Mouse (Mus musculus): ENCODE results near the gene Sncg.
"Not testable (repeated sequence)": the region's sequence is repeated elsewhere in the genome, so short reads cannot be mapped to it uniquely, and the experiment has no call there.

The Sncg gene

GRCm38 (mm10) chr14:34374577-34374976 lies at the start of gene Sncg:
Gene Sncg, minus strand, starts transcription at chr14:34374789.
- peak; percentile 44 for DNase-seq (ENCODE audit: low spot score)

DNA sequence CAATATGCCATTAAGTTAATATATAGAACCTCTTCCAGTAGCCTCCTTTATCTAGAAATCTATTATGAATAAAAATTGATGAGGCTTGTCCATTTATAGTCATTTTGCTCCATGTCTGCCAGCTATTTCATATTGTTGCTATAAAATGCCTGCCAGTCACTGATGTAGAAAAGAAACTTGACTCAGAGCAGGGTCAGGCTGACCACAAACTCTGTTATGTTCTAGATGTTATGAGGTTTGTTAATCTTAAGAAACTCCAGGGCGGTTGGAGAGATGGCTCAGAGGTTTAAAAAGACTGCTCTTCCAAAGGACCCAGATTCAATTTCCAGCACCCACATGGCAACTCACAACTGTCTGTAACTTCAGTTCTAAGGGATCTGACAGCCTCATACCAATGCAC lies 46.5 kb upstream of the Sncg start:
- DNase-seq (ENCODE audit: low spot score): no peak

- no peak for DNase-seq (ENCODE audit: low spot score)
Observed at GRCm38 (mm10) chr14:34417501-34417900, 42.9 kb upstream of the Sncg start.

DNA sequence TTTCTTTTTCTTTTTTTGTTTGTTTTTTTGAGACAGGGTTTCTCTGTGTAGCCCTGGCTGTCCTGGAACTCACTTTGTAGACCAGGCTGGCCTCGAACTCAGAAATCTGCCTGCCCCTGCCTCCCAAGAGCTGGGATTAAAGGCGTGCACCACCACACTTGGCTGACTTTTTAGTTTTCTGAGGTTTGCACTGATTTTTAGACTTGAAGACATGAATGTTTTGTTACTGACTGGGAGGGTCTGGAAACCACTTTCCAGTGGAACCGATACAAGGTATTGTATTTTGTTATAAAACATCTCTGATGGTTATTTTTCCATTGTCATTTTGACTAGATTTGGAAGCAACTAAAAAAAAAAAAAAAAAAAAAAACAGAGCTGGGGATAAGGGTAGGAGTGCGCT lies 42.4 kb upstream of the Sncg start:
- not testable (repeated sequence) for DNase-seq (ENCODE audit: low spot score)

- DNase-seq (ENCODE audit: low spot score): no peak
Observed at GRCm38 (mm10) chr14:34412164-34412896, 37.7 kb upstream of the Sncg start.

GRCm38 (mm10) chr14:34410716-34411115 lies 36.1 kb upstream of the Sncg start:
- no peak for DNase-seq (ENCODE audit: low spot score)

- no peak for DNase-seq (ENCODE audit: low spot score)
Observed at GRCm38 (mm10) chr14:34403424-34403823, 28.8 kb upstream of the Sncg start.

- DNase-seq (ENCODE audit: low spot score): no peak
Observed at GRCm38 (mm10) chr14:34402871-34403270, 28.3 kb upstream of the Sncg start.

- DNase-seq (ENCODE audit: low spot score): peak; percentile 83
Observed at GRCm38 (mm10) chr14:34401135-34401534, 26.5 kb upstream of the Sncg start.

- DNase-seq (ENCODE audit: low spot score): no peak
Observed at GRCm38 (mm10) chr14:34400021-34400420, 25.4 kb upstream of the Sncg start.

DNA sequence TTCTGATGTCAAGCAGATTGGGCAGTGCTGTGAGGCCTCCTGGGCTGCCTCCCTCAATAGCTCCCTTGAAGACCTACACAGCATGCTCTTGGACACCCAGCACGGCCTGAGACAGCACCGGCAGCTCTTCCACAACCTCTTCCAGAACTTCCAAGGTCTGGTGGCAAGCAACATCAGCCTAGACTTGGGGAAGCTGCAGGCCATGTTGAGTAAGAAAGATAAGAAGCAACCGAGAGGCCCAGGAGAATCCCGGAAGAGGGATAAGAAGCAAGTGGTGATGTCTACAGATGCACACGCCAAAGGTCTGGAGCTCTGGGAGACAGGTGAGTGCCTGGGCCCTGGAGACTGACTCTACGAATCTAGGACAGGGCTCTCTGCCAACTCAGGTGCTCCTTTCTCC lies 24.7 kb upstream of the Sncg start:
- DNase-seq (ENCODE audit: low spot score): no peak

DNA sequence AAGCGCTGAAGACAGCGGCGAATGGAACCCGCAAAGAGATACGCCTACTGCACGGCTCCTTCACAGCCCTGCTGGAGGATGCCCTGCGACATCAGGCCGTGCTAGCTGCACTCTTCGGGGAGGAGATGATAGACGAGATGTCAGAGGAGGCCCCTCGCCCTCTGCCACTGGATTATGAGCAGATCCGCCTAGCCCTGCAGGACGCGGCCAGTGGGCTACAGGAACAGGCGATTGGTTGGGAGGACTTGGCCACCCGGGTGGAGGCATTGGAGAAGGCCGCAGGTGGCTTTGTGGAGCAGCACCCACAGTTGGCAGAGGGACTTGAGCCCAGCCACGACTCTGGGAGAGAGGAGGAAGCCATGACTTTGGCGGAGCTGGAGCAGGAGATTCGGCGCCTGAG lies 24.3 kb upstream of the Sncg start:
- no peak for DNase-seq (ENCODE audit: low spot score)

- DNase-seq (ENCODE audit: low spot score): no peak
Observed at GRCm38 (mm10) chr14:34397871-34398270, 23.3 kb upstream of the Sncg start.

DNA sequence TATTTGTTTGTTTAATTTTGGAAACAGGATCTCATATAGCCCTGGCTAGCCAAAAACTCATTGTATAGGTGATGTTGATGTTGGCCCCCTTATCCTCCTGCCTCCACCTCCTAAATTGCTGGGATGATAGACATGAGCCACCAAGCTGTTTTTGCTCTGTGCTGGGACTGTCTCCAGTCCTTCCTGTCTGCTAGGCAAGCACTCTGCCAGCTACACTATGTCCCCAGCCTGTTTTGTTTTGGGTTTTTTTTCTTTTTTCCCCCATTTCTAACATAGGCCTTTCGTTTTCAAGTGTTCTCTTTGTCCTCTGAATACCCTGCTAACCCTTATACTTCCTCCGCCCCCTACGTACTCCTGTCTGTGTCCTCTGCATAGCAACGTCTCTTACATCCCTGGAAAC lies 18.7 kb upstream of the Sncg start:
- DNase-seq (ENCODE audit: low spot score): no peak

DNA sequence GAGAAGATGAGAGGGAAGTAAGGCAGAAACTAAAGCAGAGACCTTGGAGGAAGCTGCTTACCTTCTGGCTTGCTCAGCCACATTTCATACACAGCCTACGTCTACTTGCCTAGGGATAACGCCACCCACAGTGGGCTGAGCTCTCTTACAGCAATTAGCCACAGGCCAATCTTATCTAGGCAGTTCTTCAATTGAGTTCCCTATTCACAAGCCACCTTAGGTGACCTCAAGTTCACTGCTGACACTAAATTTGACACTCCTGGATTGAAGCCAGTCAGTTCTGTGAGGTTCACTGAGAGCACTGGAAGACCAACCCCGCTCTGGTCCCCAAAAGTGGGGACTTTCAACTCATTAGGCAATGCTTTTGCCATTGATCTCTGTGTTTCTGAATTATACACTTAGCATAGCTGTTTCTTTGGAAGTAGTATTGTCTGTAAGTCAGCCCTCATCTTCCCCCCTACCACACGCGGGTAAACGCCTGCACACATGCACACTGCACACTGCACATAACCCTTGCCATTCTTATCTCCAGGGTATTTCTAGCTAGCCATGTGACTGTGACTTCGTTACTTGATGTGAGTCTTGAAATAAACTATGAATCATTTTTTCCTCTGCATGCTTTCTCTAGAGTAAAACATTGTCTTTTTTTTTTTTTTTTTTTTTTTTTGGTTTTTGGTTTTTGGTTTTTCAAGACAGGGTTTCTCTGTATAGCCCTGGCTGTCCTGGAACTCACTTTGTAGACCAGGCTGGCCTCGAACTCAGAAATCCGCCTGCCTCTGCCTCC lies 8.5 kb upstream of the Sncg start:
- DNase-seq (ENCODE audit: low spot score): no peak

GRCm38 (mm10) chr14:34378560-34379331 lies 4.2 kb upstream of the Sncg start:
- DNase-seq (ENCODE audit: low spot score): peak; percentile 77

DNA sequence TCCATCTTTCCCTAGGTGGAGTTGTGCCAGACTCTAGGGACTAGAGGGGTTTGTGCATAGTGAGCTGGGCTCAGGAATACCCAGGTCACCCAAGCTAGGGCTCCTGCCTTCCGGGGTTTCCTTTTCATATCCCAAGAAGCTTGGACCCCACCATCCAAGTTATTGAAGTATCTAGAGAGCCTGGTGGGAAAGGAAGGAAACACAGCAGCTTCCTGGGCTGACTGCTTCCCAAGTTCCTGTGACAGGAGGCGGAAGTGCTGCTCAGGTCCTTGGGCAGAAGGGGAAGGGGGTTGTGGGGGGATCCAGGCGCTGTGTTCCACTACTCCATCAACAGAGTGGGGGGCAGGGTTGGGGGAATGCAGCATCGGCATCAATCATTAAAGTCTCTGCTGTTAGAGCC lies 2.5 kb upstream of the Sncg start:
- DNase-seq (ENCODE audit: low spot score): no peak

GRCm38 (mm10) chr14:34375941-34376340 lies 1.4 kb upstream of the Sncg start:
- DNase-seq (ENCODE audit: low spot score): no peak

- DNase-seq (ENCODE audit: low spot score): no peak
Observed at GRCm38 (mm10) chr14:34375415-34375904, 871 bp upstream of the Sncg start, which contains the start of gene Mmrn2. Gene Mmrn2, plus strand, starts transcription at chr14:34375465.

DNA sequence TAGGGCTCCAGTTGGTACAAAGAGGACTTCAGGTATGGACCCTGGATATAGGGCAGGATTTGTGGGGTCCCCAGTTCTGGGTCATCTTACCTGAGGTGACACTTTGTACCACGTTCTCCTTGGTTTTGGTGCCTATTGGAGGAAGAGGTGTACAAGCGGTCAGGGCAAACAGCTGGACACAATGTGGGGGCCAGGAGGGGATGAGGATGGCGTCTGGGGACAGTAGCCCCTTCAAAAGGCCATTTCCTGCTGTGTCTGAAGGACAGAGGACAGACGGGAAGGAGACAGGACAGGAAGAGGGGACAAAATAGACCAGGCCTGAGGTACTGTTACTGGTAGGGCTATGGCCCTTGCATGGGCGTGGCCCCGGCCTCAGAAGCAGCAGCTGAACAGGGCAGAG lies 1.0 kb downstream of the Sncg start:
- no peak for DNase-seq (ENCODE audit: low spot score)

DNA sequence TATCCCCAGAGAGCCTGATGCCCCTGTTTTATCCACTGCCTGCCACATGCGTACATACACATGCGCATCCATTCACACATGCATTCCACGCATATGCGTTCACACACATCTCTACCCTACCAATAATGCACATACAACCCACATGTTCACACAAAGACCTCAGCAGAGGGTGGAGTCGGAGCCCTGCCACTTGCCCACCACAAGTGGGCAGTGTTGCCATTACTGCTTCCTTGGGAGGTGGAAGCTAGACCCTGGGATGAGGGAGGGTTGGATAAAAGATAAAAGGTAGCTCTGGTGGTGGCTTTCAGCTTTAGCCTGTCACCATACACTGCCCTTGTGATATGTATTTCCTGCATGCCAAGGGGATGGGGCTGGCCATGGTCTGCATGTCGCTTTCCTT lies 1.9 kb downstream of the Sncg start:
- DNase-seq (ENCODE audit: low spot score): peak; percentile 64

GRCm38 (mm10) chr14:34371763-34372162 lies 2.8 kb downstream of the Sncg start:
- no peak for DNase-seq (ENCODE audit: low spot score)

GRCm38 (mm10) chr14:34370921-34371320 lies 3.7 kb downstream of the Sncg start:
- no peak for DNase-seq (ENCODE audit: low spot score)
